Mouse (Mus musculus) hindbrain, postnatal 0 days (tissue): ENCODE measurements around the gene Rfx5. TPM values are rescaled to one million over a fixed set of nuclear protein-coding genes. Genes with fewer than 3 reads are reported as not detected.
A peak's percentile ranks its signal among the peaks of the same experiment; 100 is the strongest.

Source experiments
- ATAC-seq: fragments of 200-750 bp; cut with Nextera tagmentation; 2 replicates; pipeline ENCODE4 v1.8.0; 2017; ENCODE audit warnings: mild to moderate bottlenecking, moderate TSS enrichment, moderate library complexity
- DNase-seq: peaks from one replicate; pipeline ENCODE4 v3.0.0-alpha.2; 2015; ENCODE audit warnings: low spot score
- H3K27ac ChIP-seq: fragments of 300-500 bp; sonication (generic); 2 replicates; pipeline ENCODE4 v1.5.1; 2014; ENCODE audit warnings: mild to moderate bottlenecking
- H3K27me3 ChIP-seq: fragments of 300-500 bp; sonication (generic); 2 replicates; pipeline ENCODE4 v1.6.1; 2014; ENCODE audit warnings: low read length, mixed read lengths; ENCODE audit not compliant: insufficient read depth
- H3K36me3 ChIP-seq: fragments of 300-500 bp; sonication (generic); 2 replicates; pipeline ENCODE4 v1.6.1; 2014; ENCODE audit warnings: low read length, mixed read lengths; ENCODE audit not compliant: insufficient read depth
- H3K4me1 ChIP-seq: fragments of 300-500 bp; sonication (generic); 2 replicates; pipeline ENCODE4 v1.6.1; 2014; ENCODE audit warnings: antibody characterized with exemption, low read length, mixed read lengths; ENCODE audit not compliant: insufficient read depth
- H3K4me2 ChIP-seq: fragments of 300-500 bp; sonication (generic); 2 replicates; pipeline ENCODE4 v1.6.1; 2014; ENCODE audit warnings: low read depth, mild to moderate bottlenecking, low read length, moderate library complexity, mixed read lengths
- H3K4me3 ChIP-seq: fragments of 300-500 bp; sonication (generic); 2 replicates; pipeline ENCODE4 v1.5.1; 2014; ENCODE audit warnings: low read length
- H3K9ac ChIP-seq: fragments of 300-500 bp; sonication (generic); replicated peaks from 2 replicates; pipeline ENCODE4 v1.6.1; 2014; ENCODE audit warnings: mild to moderate bottlenecking, low read length, moderate library complexity, mixed read lengths
- H3K9me3 ChIP-seq: fragments of 300-500 bp; sonication (generic); 2 replicates; pipeline ENCODE4 v1.6.1; 2016; ENCODE audit warnings: low read length, mixed read lengths
- CTCF ChIP-seq: IDR thresholded peaks from 2 replicates; pipeline ENCODE4 v1.5.1; 2016; ENCODE audit warnings: antibody characterized with exemption, control low read depth, low read depth
- WGBS: fragments of 180-500 bp; shearing (Covaris S2); extraction: QIAGEN DNeasy Blood & Tissue Kit; methylation state at CpG from one replicate; pipeline ENCODE4 v1.1.7; 2014; 5-methylcytosine and 5-hydroxymethylcytosine counted together
- microRNA-seq, 2 experiments: library from miRNA; unstranded; fragments of <30 nt; microRNA quantifications; one replicate each; pipeline ENCODE4; 2016
- polyA plus RNA-seq: library from polyadenylated mRNA; unstranded; fragments of >200 nt; fragmentation: Nextera tagmentation; extraction: Ambion mirVana; gene quantifications from 2 replicates; pipeline ENCODE4 v1.2.1, GENCODE M21; 2015
- total RNA-seq: library from RNA; depleted of rRNA; stranded (reverse); fragments of >200 nt; gene quantifications from 2 replicates; pipeline ENCODE4 v1.2.3, GENCODE M21; 2014; rRNA removed

Gene Rfx5
- total and polyA plus RNA-seq, 2 experiments from 2014 or later = 5.4 to 18.3 TPM

- TF ChIP-seq CTCF = no peak
- 63% methylated on average over 3 of the region's 3 CpGs for WGBS
These were observed 51.8 kb downstream of the Rfx5 start for GRCm38 (mm10) chr3:95005651-95006050.

DNA sequence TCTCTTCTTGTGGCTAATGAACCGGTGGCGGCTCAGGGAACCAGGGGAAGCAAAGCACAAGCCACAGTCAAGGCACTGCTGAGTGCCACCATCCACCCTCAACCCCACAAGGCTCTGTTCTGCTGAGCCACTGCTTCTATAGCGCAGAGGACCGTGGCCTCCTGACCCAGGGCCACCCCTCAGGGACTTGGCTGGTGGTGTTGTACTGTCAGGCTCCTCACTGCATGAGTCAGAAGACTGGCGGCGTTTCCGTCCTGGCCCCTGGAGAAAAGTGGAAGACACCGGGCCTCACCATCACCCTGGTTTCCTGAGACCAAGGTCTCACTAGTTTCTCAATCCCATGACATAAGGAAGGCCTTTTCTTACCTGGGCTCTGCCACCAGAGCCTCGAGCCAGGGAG is 53.8 kb downstream of the Rfx5 start:
- DNase-seq (no peak), ATAC-seq (no peak)
- Histone ChIP-seq H3K27ac (0 out of 2 replicates have a peak overlapping the region, but pooled peaks have one; percentile 20), H3K4me2 (no peak overlapping the region), H3K36me3 (peaks cover 75% of the 10 kb centered on the region), H3K4me1 (no peaks in the 10 kb centered on the region), H3K9me3 (no peaks in the 10 kb centered on the region), H3K4me3 (no peak overlapping the region), H3K9ac (no peak overlapping the region), H3K27me3 (no peaks in the 10 kb centered on the region)
- TF ChIP-seq CTCF = no peak
- WGBS = 85% methylated on average over 9 of the region's 9 CpGs

More at GRCm38 (mm10) chr3:95005651-95006050, 51.8 kb downstream of the Rfx5 start:
- Histone ChIP-seq H3K4me2 (no peak overlapping the region), H3K4me3 (no peak overlapping the region), H3K27me3 (no peaks in the 10 kb centered on the region), H3K9me3 (no peaks in the 10 kb centered on the region), H3K9ac (no peak overlapping the region), H3K4me1 (no peaks in the 10 kb centered on the region), H3K36me3 (peaks cover 70% of the 10 kb centered on the region), H3K27ac (no peak overlapping the region)
- DNase-seq = no peak
- no peak for ATAC-seq

DNA sequence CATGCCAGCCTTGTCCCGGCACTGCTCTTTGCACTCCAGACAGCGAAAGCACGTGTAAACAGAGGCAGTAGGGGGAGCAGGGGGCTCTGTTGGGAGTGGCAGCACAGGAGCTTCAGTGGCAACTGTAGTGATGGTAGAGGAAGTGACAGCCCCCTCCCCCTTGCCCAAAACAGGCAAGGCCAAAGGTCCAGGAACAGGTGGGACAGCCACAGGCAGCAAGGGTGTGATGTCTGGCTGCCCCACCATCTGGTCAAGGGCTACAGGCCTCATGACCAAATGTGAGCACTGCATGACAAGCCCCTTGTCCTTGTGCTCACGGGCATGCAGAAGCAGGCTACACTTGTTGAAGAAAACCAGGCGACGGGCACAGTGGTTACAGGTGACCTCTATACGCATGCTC is 56.5 kb downstream of the Rfx5 start:
- 82% methylated on average over 7 of the region's 7 CpGs for WGBS
- H3K9ac ChIP-seq = no peak overlapping the region
- no peak for DNase-seq
- H3K4me3 ChIP-seq = no peak overlapping the region
- no peak overlapping the region for H3K4me2 ChIP-seq
- H3K4me1 ChIP-seq = peaks cover 7% of the 10 kb centered on the region
- TF ChIP-seq CTCF = no peak
- no peak for ATAC-seq
- H3K27ac ChIP-seq = no peak overlapping the region
- H3K27me3 ChIP-seq = no peaks in the 10 kb centered on the region
- H3K9me3 ChIP-seq = no peaks in the 10 kb centered on the region
- H3K36me3 ChIP-seq = peaks cover 58% of the 10 kb centered on the region

Small RNA genes within 50 kb of the gene (microRNA-seq; reads per million reads assigned to microRNA genes)
- 0.36 to 1.4 reads per million in 2 experiments for gene Mir7013

Other genes with a start within 250 kb of the Rfx5 start
- 5.8 and 7.7 TPM in 2 replicates for gene Cgn, start 167.6 kb upstream of the Rfx5 start, total RNA-seq
- 9.8 and 10.3 TPM in 2 replicates for gene Cgn, start 167.6 kb upstream of the Rfx5 start, polyA plus RNA-seq
- 38.6 and 42.8 TPM in 2 replicates for gene Pogz, start 116.5 kb upstream of the Rfx5 start, total RNA-seq
- 13.8 and 16.8 TPM in 2 replicates for gene Pogz, start 116.5 kb upstream of the Rfx5 start, polyA plus RNA-seq
- 288 and 314 TPM in 2 replicates for gene Psmb4, start 67.1 kb upstream of the Rfx5 start, total RNA-seq
- gene Psmb4, start 67.1 kb upstream of the Rfx5 start, polyA plus RNA-seq = 370 and 383 TPM in 2 replicates
- gene Selenbp1, start 21.0 kb upstream of the Rfx5 start, total RNA-seq = 32.8 and 36.5 TPM in 2 replicates
- 19.9 and 21.3 TPM in 2 replicates for gene Selenbp1, start 21.0 kb upstream of the Rfx5 start, polyA plus RNA-seq
- 57.1 and 85.4 TPM in 2 replicates for gene Pi4kb, start 20.7 kb downstream of the Rfx5 start, total RNA-seq
- 19.2 and 22.7 TPM in 2 replicates for gene Pi4kb, start 20.7 kb downstream of the Rfx5 start, polyA plus RNA-seq
- gene Zfp687, start 61.4 kb downstream of the Rfx5 start, total RNA-seq = 34.1 and 35.4 TPM in 2 replicates
- gene Zfp687, start 61.4 kb downstream of the Rfx5 start, polyA plus RNA-seq = 17.3 and 18.0 TPM in 2 replicates
- gene Psmd4, start 88.5 kb downstream of the Rfx5 start, total RNA-seq = 208 and 210 TPM in 2 replicates
- 267 and 272 TPM in 2 replicates for gene Psmd4, start 88.5 kb downstream of the Rfx5 start, polyA plus RNA-seq
- 15.5 and 18.5 TPM in 2 replicates for gene Pip5k1a, start 152.9 kb downstream of the Rfx5 start, total RNA-seq
- 12.4 and 14.7 TPM in 2 replicates for gene Pip5k1a, start 152.9 kb downstream of the Rfx5 start, polyA plus RNA-seq
- 52.7 and 53.6 TPM in 2 replicates for gene Vps72, start 156.9 kb downstream of the Rfx5 start, total RNA-seq
- gene Vps72, start 156.9 kb downstream of the Rfx5 start, polyA plus RNA-seq = 121 and 123 TPM in 2 replicates
- 0.43 and 0.73 TPM in 2 replicates for gene Tmod4, start 170.4 kb downstream of the Rfx5 start, total RNA-seq
- gene Tmod4, start 170.4 kb downstream of the Rfx5 start, polyA plus RNA-seq = 1.1 and 1.5 TPM in 2 replicates
- 44.6 and 56.7 TPM in 2 replicates for gene Scnm1, start 179.9 kb downstream of the Rfx5 start, total RNA-seq
- 72.1 and 75.7 TPM in 2 replicates for gene Scnm1, start 179.9 kb downstream of the Rfx5 start, polyA plus RNA-seq
- 33.4 and 38.5 TPM in 2 replicates for gene Lysmd1, start 180.0 kb downstream of the Rfx5 start, total RNA-seq
- 39.2 and 42.4 TPM in 2 replicates for gene Lysmd1, start 180.0 kb downstream of the Rfx5 start, polyA plus RNA-seq
- 1.9 and 2.3 TPM in 2 replicates for gene Tnfaip8l2, start 188.3 kb downstream of the Rfx5 start, total RNA-seq
- 3.1 and 3.6 TPM in 2 replicates for gene Tnfaip8l2, start 188.3 kb downstream of the Rfx5 start, polyA plus RNA-seq
- 127 and 172 TPM in 2 replicates for gene Sema6c, start 206.4 kb downstream of the Rfx5 start, total RNA-seq
- gene Sema6c, start 206.4 kb downstream of the Rfx5 start, polyA plus RNA-seq = 15.6 and 16.4 TPM in 2 replicates